Mouse (Mus musculus) liver, embryonic 11.5 days (tissue): ENCODE data around the gene Smtnl1. TPM values are rescaled to one million over a fixed set of nuclear protein-coding genes. Genes with fewer than 3 reads are reported as not detected.
A peak's percentile ranks its signal among the peaks of the same experiment; 100 is the strongest.

Experiments used
- ATAC-seq: fragments of 200-750 bp; cut with Nextera tagmentation; replicated peaks from 2 replicates; pipeline ENCODE4 v1.8.0; 2017; ENCODE audit warnings: moderate number of reproducible peaks, mild to moderate bottlenecking, moderate TSS enrichment, moderate library complexity; ENCODE audit not compliant: low FRiP score
- DNase-seq: peaks from one replicate; pipeline ENCODE4 v3.0.0-alpha.2; 2017; ENCODE audit warnings: low spot score
- H3K27ac ChIP-seq: fragments of 300-500 bp; sonication (generic); 2 replicates; pipeline ENCODE4 v1.5.1; 2014; ENCODE audit warnings: mild to moderate bottlenecking, low read depth, low read length, control low read depth
- H3K27me3 ChIP-seq: fragments of 300-500 bp; sonication (generic); replicated peaks from 2 replicates; pipeline ENCODE4 v1.6.1; 2014; ENCODE audit warnings: low read length, mixed read lengths; ENCODE audit not compliant: control insufficient read depth, insufficient read depth
- H3K36me3 ChIP-seq: fragments of 300-500 bp; sonication (generic); 2 replicates; pipeline ENCODE4 v1.6.1; 2014; ENCODE audit warnings: mild to moderate bottlenecking, low read length, moderate library complexity, mixed read lengths; ENCODE audit not compliant: control insufficient read depth, insufficient read depth
- H3K4me1 ChIP-seq: fragments of 300-500 bp; sonication (generic); replicated peaks from 2 replicates; pipeline ENCODE4 v1.6.1; 2014; ENCODE audit warnings: low read length, mixed read lengths; ENCODE audit not compliant: control insufficient read depth, insufficient read depth
- H3K4me2 ChIP-seq: fragments of 300-500 bp; sonication (generic); 2 replicates; pipeline ENCODE4 v1.6.1; 2014; ENCODE audit warnings: mild to moderate bottlenecking, control low read depth, moderate library complexity
- H3K4me3 ChIP-seq: fragments of 300-500 bp; sonication (generic); 2 replicates; pipeline ENCODE4 v1.5.1; 2014; ENCODE audit warnings: low read depth, low read length, control low read depth
- H3K9ac ChIP-seq: fragments of 300-500 bp; sonication (generic); 2 replicates; pipeline ENCODE4 v1.6.1; 2014; ENCODE audit warnings: low read depth, low read length, control low read depth
- H3K9me3 ChIP-seq: fragments of 300-500 bp; sonication (generic); 2 replicates; pipeline ENCODE4 v1.6.1; 2016; ENCODE audit warnings: low read length, inconsistent platforms, mixed read lengths; ENCODE audit not compliant: control insufficient read depth
- WGBS: fragments of 180-500 bp; shearing (Covaris S2); extraction: QIAGEN DNeasy Blood & Tissue Kit; methylation state at CpG from one replicate; pipeline ENCODE4 v1.1.7; 2014; 5-methylcytosine and 5-hydroxymethylcytosine counted together
- polyA plus RNA-seq: library from polyadenylated mRNA; unstranded; fragments of >200 nt; fragmentation: Nextera tagmentation; extraction: Ambion mirVana; gene quantifications from 2 replicates; pipeline ENCODE4 v1.2.1, GENCODE M21; 2014

The Smtnl1 gene
- polyA plus RNA-seq, 1 experiment from 2014 or later, result 0.25 TPM

GRCm38 (mm10) chr2:84826488-84827282 is 4.2 kb upstream of the Smtnl1 start, which contains the start of gene Timm10:
Gene Timm10, plus strand, starts transcription at chr2:84826997.
- ATAC-seq (peak; percentile 84), DNase-seq (peak; percentile 82)
- Histone ChIP-seq H3K9me3 (no peaks in the 10 kb centered on the region), H3K4me2 (peak within 1 kb of the TSS; percentile 84), H3K4me3 (peak within 1 kb of the TSS; percentile 92), H3K27ac (peak within 1 kb of the TSS; percentile 54), H3K36me3 (peaks cover 10% of the 10 kb centered on the region), H3K9ac (peak within 1 kb of the TSS; percentile 77), H3K27me3 (peaks cover 5% of the 10 kb centered on the region), H3K4me1 (peaks cover 10% of the 10 kb centered on the region)
- WGBS, result 1% methylated on average over 34 of the region's 34 CpGs

- H3K36me3 ChIP-seq, result no peaks in the 10 kb centered on the region
- ATAC-seq (no peak), DNase-seq (no peak)
- H3K27me3 ChIP-seq, result peaks cover 15% of the 10 kb centered on the region
- H3K9me3 ChIP-seq, result no peaks in the 10 kb centered on the region
- H3K4me3 ChIP-seq, result no peak overlapping the region
- H3K4me1 ChIP-seq, result peaks cover 9% of the 10 kb centered on the region
- H3K4me2 ChIP-seq, result no peak overlapping the region
- H3K9ac ChIP-seq, result no peak overlapping the region
- WGBS, result 20% methylated on average over 2 of the region's 2 CpGs
- H3K27ac ChIP-seq, result no peak overlapping the region
These were observed 785 bp upstream of the Smtnl1 start for GRCm38 (mm10) chr2:84823237-84823636.

GRCm38 (mm10) chr2:84819861-84820260 is 2.6 kb downstream of the Smtnl1 start:
- Histone ChIP-seq H3K4me2 (no peak overlapping the region), H3K27me3 (peaks cover 15% of the 10 kb centered on the region), H3K36me3 (no peaks in the 10 kb centered on the region), H3K4me3 (no peak overlapping the region), H3K9ac (no peak overlapping the region), H3K27ac (no peak overlapping the region), H3K9me3 (no peaks in the 10 kb centered on the region), H3K4me1 (no peaks in the 10 kb centered on the region)
- WGBS, result 54% methylated on average over 3 of the region's 3 CpGs
- no peak for ATAC-seq
- DNase-seq, result no peak

- Histone ChIP-seq H3K27ac (peak overlapping the region; percentile 84), H3K4me1 (peaks cover 22% of the 10 kb centered on the region), H3K36me3 (peaks cover 2% of the 10 kb centered on the region; the same call in 1 of the 2 replicates), H3K4me2 (peak overlapping the region; percentile 63), H3K27me3 (no peaks in the 10 kb centered on the region), H3K4me3 (no peak overlapping the region), H3K9ac (peak overlapping the region; percentile 36; the same call in 1 of the 2 replicates), H3K9me3 (no peaks in the 10 kb centered on the region)
- DNase-seq, result no peak
- 72% methylated on average over 6 of the region's 6 CpGs for WGBS
- no peak for ATAC-seq
These were observed 9.8 kb downstream of the Smtnl1 start for GRCm38 (mm10) chr2:84812676-84813075.

- H3K4me1 ChIP-seq, result peaks cover 22% of the 10 kb centered on the region
- no peaks in the 10 kb centered on the region for H3K9me3 ChIP-seq
- no peaks in the 10 kb centered on the region for H3K27me3 ChIP-seq
- H3K36me3 ChIP-seq, result peaks cover 2% of the 10 kb centered on the region; the same call in 1 of the 2 replicates
- WGBS, result 22% methylated on average over 7 of the region's 7 CpGs
- peak overlapping the region; percentile 63 for H3K4me2 ChIP-seq
- 0 out of 2 replicates have a peak overlapping the region, but pooled peaks have one; percentile 36 for H3K9ac ChIP-seq
- ATAC-seq, result peak; percentile 96
- DNase-seq, result peak; percentile 67
- H3K4me3 ChIP-seq, result 0 out of 2 replicates have a peak overlapping the region, but pooled peaks have one; percentile 5
- peak overlapping the region; percentile 84 for H3K27ac ChIP-seq
These were observed 10.6 kb downstream of the Smtnl1 start for GRCm38 (mm10) chr2:84811880-84812279.

- Histone ChIP-seq H3K27ac (peak overlapping the region; percentile 67), H3K9ac (peak overlapping the region; percentile 30), H3K4me3 (peak overlapping the region; percentile 25; the same call in 1 of the 2 replicates), H3K36me3 (peaks cover 2% of the 10 kb centered on the region; the same call in 1 of the 2 replicates), H3K4me1 (peaks cover 22% of the 10 kb centered on the region), H3K4me2 (peak overlapping the region; percentile 63), H3K9me3 (no peaks in the 10 kb centered on the region), H3K27me3 (no peaks in the 10 kb centered on the region)
- WGBS, result 30% methylated on average over 26 of the region's 26 CpGs
- DNase-seq (peak; percentile 83), ATAC-seq (peak; percentile 22)
These were observed 11.4 kb downstream of the Smtnl1 start for GRCm38 (mm10) chr2:84810886-84811577.

- Histone ChIP-seq H3K4me1 (peaks cover 22% of the 10 kb centered on the region), H3K27me3 (no peaks in the 10 kb centered on the region), H3K27ac (no peak overlapping the region), H3K4me2 (peak overlapping the region; percentile 63), H3K9me3 (no peaks in the 10 kb centered on the region), H3K9ac (no peak overlapping the region), H3K4me3 (no peak overlapping the region), H3K36me3 (peaks cover 2% of the 10 kb centered on the region; the same call in 1 of the 2 replicates)
- ATAC-seq, result no peak
- DNase-seq, result no peak
- 78% methylated on average over 6 of the region's 6 CpGs for WGBS
These were observed 11.9 kb downstream of the Smtnl1 start for GRCm38 (mm10) chr2:84810526-84810885.

GRCm38 (mm10) chr2:84809330-84809729 is 13.1 kb downstream of the Smtnl1 start:
- H3K4me1 ChIP-seq, result peaks cover 22% of the 10 kb centered on the region
- H3K4me3 ChIP-seq, result no peak overlapping the region
- H3K27me3 ChIP-seq, result no peaks in the 10 kb centered on the region
- no peak overlapping the region for H3K9ac ChIP-seq
- ATAC-seq (no peak), DNase-seq (no peak)
- no peak overlapping the region for H3K27ac ChIP-seq
- H3K4me2 ChIP-seq, result no peak overlapping the region
- no peaks in the 10 kb centered on the region for H3K9me3 ChIP-seq
- H3K36me3 ChIP-seq, result peaks cover 6% of the 10 kb centered on the region
